Mouse (Mus musculus) erythroblast, embryonic 14.5 days (primary cell): ENCODE results near the gene Pmf1.
"Not testable (repeated sequence)": the region's sequence is repeated elsewhere in the genome, so short reads cannot be mapped to it uniquely, and the experiment has no call there.

Experiments
- GATA1 ChIP-seq: IDR thresholded peaks from 2 replicates; pipeline ENCODE4 v1.6.1; 2012; ENCODE audit warnings: low read length, inconsistent platforms, mixed read lengths
- TAL1 ChIP-seq: IDR thresholded peaks from 3 replicates; pipeline ENCODE4 v1.6.1; 2012; ENCODE audit warnings: low read length, inconsistent platforms, mixed read lengths

GRCm38 (mm10) chr3:88382383-88382782 lies 27.7 kb downstream of the Pmf1 start:
- TF ChIP-seq TAL1, GATA1: not testable (repeated sequence)
